Mouse (Mus musculus) olfactory bulb, adult 2 months (tissue): Measurements from ENCODE around the gene Esf1.

Experiments
- CTCF ChIP-seq: fragments of 200-500 bp; IDR thresholded peaks from 2 replicates; pipeline ENCODE4 v1.5.1; 2012; ENCODE audit warnings: low read depth, mild to moderate bottlenecking, low read length, moderate library complexity; ENCODE audit not compliant: insufficient read depth
- POLR2A ChIP-seq: fragments of 200-500 bp; IDR thresholded peaks from 2 replicates; pipeline ENCODE4 v1.6.1; 2012; ENCODE audit warnings: mild to moderate bottlenecking, low read depth, low read length, moderate library complexity; ENCODE audit not compliant: insufficient read depth

DNA sequence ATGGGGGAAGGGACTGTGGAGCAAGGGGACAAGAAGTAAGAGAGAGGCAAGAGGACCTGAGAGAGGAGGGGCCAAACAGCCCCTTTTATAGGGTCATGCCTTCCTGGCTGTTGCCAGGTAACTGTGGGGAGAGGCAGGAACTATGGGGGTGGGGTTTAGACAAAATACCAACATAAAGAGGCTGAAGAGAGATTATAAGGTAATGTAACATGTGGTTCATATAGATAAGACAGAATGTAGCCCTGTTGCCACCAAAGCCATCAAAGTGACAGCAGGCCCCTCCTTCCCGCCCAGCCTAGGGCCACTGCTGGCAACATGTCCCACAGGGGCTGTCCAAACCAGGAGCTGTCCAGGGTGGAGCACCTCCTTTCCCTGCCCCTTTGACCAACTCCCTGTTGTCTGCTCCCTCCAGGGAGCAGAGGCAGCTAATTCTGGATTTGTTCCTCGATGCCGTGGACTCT, 73.2 kb downstream of the Esf1 start:
- no peak for TF ChIP-seq POLR2A
- no peak for TF ChIP-seq CTCF
